Mouse (Mus musculus): ENCODE data around the gene Pak6. TPM values are rescaled to one million over a fixed set of nuclear protein-coding genes. Genes with fewer than 3 reads are reported as not detected.

The Pak6 gene
- total and polyA plus RNA-seq, 3 experiments, result 0.05 to 0.73 (median 0.42) TPM

DNA sequence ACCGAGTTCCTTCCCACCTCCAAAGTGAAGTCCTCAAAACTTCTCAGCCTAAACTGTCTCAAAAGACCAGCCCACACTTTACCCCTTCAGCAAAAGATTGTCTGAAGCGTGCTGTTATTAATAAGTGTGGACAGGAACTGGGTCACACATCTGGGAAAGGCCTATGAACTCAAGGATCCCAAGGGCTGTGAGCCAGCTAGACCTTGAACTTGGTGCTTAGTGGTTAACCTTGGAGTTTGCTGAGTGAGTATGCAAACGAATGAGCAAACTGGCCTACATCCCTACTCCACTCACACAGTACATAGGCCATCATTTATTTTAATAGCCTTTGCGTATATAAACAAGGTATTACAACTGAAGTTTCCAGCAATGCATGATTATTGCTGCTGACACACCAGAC, 62.4 kb downstream of the Pak6 start:
- Histone ChIP-seq H3K4me3 (replicated peaks in 1 of 3; ENCODE audit: low read depth in 2 of 3, low read length in 2 of 3, poor library complexity in 1 of 3) (no peak overlapping the region), H3K36me3 (replicated peaks in 1 of 2; ENCODE audit: control insufficient read depth in 1 of 2, insufficient read depth in 1 of 2, low read length in 1 of 2) (peaks cover 11 to 48% of the 10 kb centered on the region in 2 experiments), H3K4me1 (ENCODE audit: control insufficient read depth in 1 of 2, insufficient read depth in 2 of 2) (peaks cover 15 to 61% of the 10 kb centered on the region in 2 experiments; a peak in 3 of 4 replicates), H3K4me2 (ENCODE audit: insufficient read depth, low read depth, poor library complexity, severe bottlenecking) (no peak overlapping the region), H3K79me2 (replicated peaks; ENCODE audit: control insufficient read depth, extremely low read depth, insufficient read depth, poor library complexity, severe bottlenecking) (no peaks in the 10 kb centered on the region), H3K27ac (ENCODE audit: insufficient read depth, low read depth) (no peak overlapping the region), H3K9ac (ENCODE audit: insufficient read depth, low read depth) (no peak overlapping the region), H3K27me3 (replicated peaks) (no peaks in the 10 kb centered on the region), H3K9me3 (replicated peaks; ENCODE audit: low read length) (no peaks in the 10 kb centered on the region)
- dilution Hi-C loops (cut with MboI; ENCODE audit: extremely low pct_ligation_motif_present, extremely low pct_unique_long_range_greater_than_20kb, low sequenced_read_pairs) (no loop called here), in situ Hi-C loops (cut with MboI; ENCODE audit: low pct_ligation_motif_present, low pct_unique_long_range_greater_than_20kb, low sequenced_read_pairs) (loop anchor here (25.0 kb wide), 1 partner anchor 238 kb away; the partner anchor contains the start of gene Srp14)
- no peak for DNase-seq (ENCODE audit: extremely low read depth)
- TF ChIP-seq MXI1 (IDR thresholded peaks at IDR 0.05; ENCODE audit: low read depth, low read length) (no peak), ZMIZ1 (IDR thresholded peaks at IDR 0.05; ENCODE audit: low read depth, low read length) (no peak), POLR2A (IDR thresholded peaks at IDR 0.05; ENCODE audit: low read depth, low read length) (no peak), JUND (conservative IDR thresholded peaks at IDR 0.05; ENCODE audit: low read depth, low read length) (no peak), ELF1 (IDR thresholded peaks at IDR 0.05; ENCODE audit: low read depth, low read length) (no peak), MYC (IDR thresholded peaks at IDR 0.05; ENCODE audit: low read depth, low read length) (no peak), SMC3 (IDR thresholded peaks at IDR 0.05; ENCODE audit: low read depth, low read length) (no peak), CHD2 (IDR thresholded peaks at IDR 0.05; ENCODE audit: low read length) (no peak), HCFC1 (IDR thresholded peaks at IDR 0.05; ENCODE audit: low read depth, low read length) (no peak), ETS1 (conservative IDR thresholded peaks at IDR 0.05; ENCODE audit: low read depth, low read length) (no peak), USF2 (conservative IDR thresholded peaks at IDR 0.05; ENCODE audit: low read depth, low read length) (no peak), SIN3A (IDR thresholded peaks at IDR 0.05; ENCODE audit: low read length) (no peak)

DNA sequence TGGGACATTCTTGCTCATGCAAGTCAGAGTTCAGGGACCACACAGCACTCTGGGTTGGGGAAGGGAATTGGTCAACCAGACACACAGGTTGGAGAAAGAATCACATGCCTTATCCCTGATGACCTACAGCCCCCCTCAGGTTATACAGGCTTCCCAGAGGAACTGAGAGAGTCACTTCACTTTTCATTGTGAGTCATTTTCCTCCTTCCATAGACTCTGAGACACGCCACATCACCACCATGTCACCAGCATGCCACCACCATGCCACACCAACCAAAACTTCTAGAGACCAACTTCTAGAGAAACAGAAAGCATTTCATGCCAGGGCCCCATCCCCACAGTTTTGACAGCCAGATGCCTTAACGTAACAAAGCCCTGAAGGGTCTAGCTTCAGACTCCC, 63.8 kb downstream of the Pak6 start:
- peak; percentile 47; the same call in 1 of the 2 replicates for TF ChIP-seq MYC (IDR thresholded peaks at IDR 0.05; ENCODE audit: low read depth, low read length)
- TF ChIP-seq IRF4 (IDR thresholded peaks at IDR 0.05; ENCODE audit: low read depth, low read length), result peak; percentile 64
- TF ChIP-seq EP300 (IDR thresholded peaks at IDR 0.05; ENCODE audit: low read length), result peak; percentile 80
- TF ChIP-seq CHD1 (IDR thresholded peaks at IDR 0.05; ENCODE audit: low read depth, low read length), result no peak
- TF ChIP-seq BHLHE40 (IDR thresholded peaks at IDR 0.05; ENCODE audit: low read depth, low read length), result peak; percentile 55
- 0 out of 2 replicates have a peak, but pooled peaks have one; percentile 30 for TF ChIP-seq JUND (conservative IDR thresholded peaks at IDR 0.05; ENCODE audit: low read depth, low read length)
- TF ChIP-seq MAFK (IDR thresholded peaks at IDR 0.05; ENCODE audit: insufficient replicate concordance, low read length), result no peak
- DNase-seq (ENCODE audit: extremely low read depth), result peak; percentile 38
- Histone ChIP-seq H3K4me3 (replicated peaks in 1 of 3; ENCODE audit: low read depth in 2 of 3, low read length in 2 of 3, poor library complexity in 1 of 3) (peak overlapping the region in 2 of 3 experiments; percentile 36 to 64), H3K27ac (ENCODE audit: insufficient read depth, low read depth) (no peak overlapping the region), H3K9me3 (replicated peaks; ENCODE audit: low read length) (no peaks in the 10 kb centered on the region), H3K27me3 (replicated peaks) (no peaks in the 10 kb centered on the region), H3K9ac (ENCODE audit: insufficient read depth, low read depth) (peak overlapping the region; percentile 55), H3K4me1 (ENCODE audit: control insufficient read depth in 1 of 2, insufficient read depth in 2 of 2) (peaks cover 16 to 65% of the 10 kb centered on the region in 2 experiments; a peak in 3 of 4 replicates), H3K36me3 (replicated peaks in 1 of 2; ENCODE audit: control insufficient read depth in 1 of 2, insufficient read depth in 1 of 2, low read length in 1 of 2) (peaks cover 11 to 39% of the 10 kb centered on the region in 2 experiments), H3K79me2 (replicated peaks; ENCODE audit: control insufficient read depth, extremely low read depth, insufficient read depth, poor library complexity, severe bottlenecking) (no peaks in the 10 kb centered on the region), H3K4me2 (ENCODE audit: insufficient read depth, low read depth, poor library complexity, severe bottlenecking) (peak overlapping the region; percentile 53; the same call in 1 of the 2 replicates)
- dilution Hi-C loops (cut with MboI; ENCODE audit: extremely low pct_ligation_motif_present, extremely low pct_unique_long_range_greater_than_20kb, low sequenced_read_pairs), result no loop called here
- in situ Hi-C loops (cut with MboI; ENCODE audit: low pct_ligation_motif_present, low pct_unique_long_range_greater_than_20kb, low sequenced_read_pairs), result loop anchor here (25.0 kb wide), 1 partner anchor 240 kb away; the partner anchor contains the start of gene Srp14
